Mouse (Mus musculus) adrenal gland, adult (tissue): Measurements from ENCODE around the gene Timm50.

Source experiments
- DNase-seq, 2 experiments: peaks; one replicate each; pipeline ENCODE4 v3.0.0; 2022 to 2023; ENCODE audit warnings: low spot score in 1 of 2; ENCODE audit not compliant: inconsistent age in 2 of 2

The Timm50 gene

GRCm38 (mm10) chr7:28271761-28272160 is 40.1 kb downstream of the Timm50 start:
- no peak for DNase-seq

GRCm38 (mm10) chr7:28269355-28269754 is 42.5 kb downstream of the Timm50 start:
- DNase-seq = no peak

GRCm38 (mm10) chr7:28268576-28268975 is 43.3 kb downstream of the Timm50 start:
- DNase-seq = no peak

GRCm38 (mm10) chr7:28268042-28268531 is 43.8 kb downstream of the Timm50 start:
- peak; percentile 75 to 93 for DNase-seq

GRCm38 (mm10) chr7:28267129-28268041 is 44.5 kb downstream of the Timm50 start, which contains the start of gene Eid2:
Gene Eid2, plus strand, starts transcription at chr7:28267881.
- DNase-seq = peak in 1 of 2 experiments; percentile 89

GRCm38 (mm10) chr7:28265391-28265790 is 46.5 kb downstream of the Timm50 start:
- DNase-seq = no peak

- peak; percentile 68 to 88 for DNase-seq
Observed at GRCm38 (mm10) chr7:28263786-28264185, 48.1 kb downstream of the Timm50 start.

GRCm38 (mm10) chr7:28262861-28263260 is 49.0 kb downstream of the Timm50 start:
- DNase-seq = no peak
